Mouse (Mus musculus) gonadal fat pad, adult 2 months (tissue): ENCODE measurements around the gene Cacna1d. TPM values are rescaled to one million over a fixed set of nuclear protein-coding genes. Genes with fewer than 3 reads are reported as not detected.

Source experiments
- polyA plus RNA-seq: library from polyadenylated mRNA; depleted of rRNA; stranded (reverse); fragments of >200 nt; gene quantifications from 2 replicates; pipeline ENCODE4 v1.2.3, GENCODE M21; 2012; rRNA removed

Gene Cacna1d
- polyA plus RNA-seq, 1 experiment = 26.7 TPM

Other genes starting within 250 kb of the Cacna1d start
- 37.6 and 39.1 TPM in 2 replicates for gene Dcp1a, start 11.9 kb downstream of the Cacna1d start, polyA plus RNA-seq
- 527 and 734 TPM in 2 replicates for gene Tkt, start 56.9 kb upstream of the Cacna1d start, polyA plus RNA-seq
- gene Prkcd, start 134.8 kb upstream of the Cacna1d start, polyA plus RNA-seq = 112 and 123 TPM in 2 replicates
- gene Rft1, start 162.9 kb upstream of the Cacna1d start, polyA plus RNA-seq = 27.1 and 32.4 TPM in 2 replicates
- 2.9 and 5.7 TPM in 2 replicates for gene Sfmbt1, start 223.4 kb upstream of the Cacna1d start, polyA plus RNA-seq